Mouse (Mus musculus) heart, adult 2 months (tissue): ENCODE measurements around the gene Haus5.

ENCODE experiments used
- CTCF ChIP-seq: fragments of 200-600 bp; IDR thresholded peaks from 2 replicates; pipeline ENCODE4 v1.8.1; 2022; ENCODE audit warnings: antibody characterized with exemption, mild to moderate bottlenecking, moderate library complexity
- POLR2A ChIP-seq: fragments of 200-500 bp; IDR thresholded peaks from 2 replicates; pipeline ENCODE4 v1.6.1; 2011; ENCODE audit warnings: mild to moderate bottlenecking, low read depth, low read length, control low read depth; ENCODE audit not compliant: insufficient read depth

DNA sequence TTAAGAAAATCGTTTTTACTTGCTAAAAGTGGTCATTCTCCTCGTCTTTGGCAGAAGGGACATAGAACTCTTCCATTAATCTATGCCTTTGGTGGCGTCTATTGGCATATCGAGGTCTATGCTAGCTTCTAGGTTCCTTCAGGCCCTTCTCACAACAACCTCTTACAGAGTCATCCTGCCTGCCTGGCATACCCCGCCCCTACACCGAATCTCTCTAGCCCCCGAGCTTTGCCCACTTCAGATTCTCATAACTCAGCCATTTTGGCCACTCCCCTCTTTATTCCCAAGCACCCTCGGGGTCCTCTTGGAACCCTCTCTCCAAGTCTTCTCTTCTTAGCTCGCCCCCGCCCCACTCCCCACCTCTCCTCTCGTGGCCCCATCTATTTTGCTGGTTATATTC is 527 bp upstream of the Haus5 start:
- TF ChIP-seq CTCF (no peak), POLR2A (no peak)
